Mouse (Mus musculus) myocyte (in vitro differentiated cells): ENCODE results near the gene Dram1. TPM values are rescaled to one million over a fixed set of nuclear protein-coding genes. Genes with fewer than 3 reads are reported as not detected.
A peak's percentile ranks its signal among the peaks of the same experiment; 100 is the strongest.

Experiments used
- H3K27me3 ChIP-seq: one replicate; pipeline ENCODE4 v1.6.1; 2011; ENCODE audit not compliant: control insufficient read depth, insufficient read depth, insufficient read length
- H3K36me3 ChIP-seq: one replicate; pipeline ENCODE4 v1.6.1; 2011; ENCODE audit not compliant: control insufficient read depth, insufficient read depth
- H3K4me2 ChIP-seq: one replicate; pipeline ENCODE4 v1.6.1; 2011; ENCODE audit warnings: low read depth, control low read depth
- H3K4me3 ChIP-seq: one replicate; pipeline ENCODE4 v1.5.1; 2011; ENCODE audit warnings: mild to moderate bottlenecking, control low read depth, moderate library complexity
- H3K79me2 ChIP-seq: one replicate; pipeline ENCODE4 v1.6.1; 2011; ENCODE audit not compliant: control insufficient read depth, insufficient read depth
- H3ac ChIP-seq: one replicate; pipeline ENCODE4 v1.6.1; 2011; ENCODE audit not compliant: control insufficient read depth, insufficient read length
- CEBPB ChIP-seq: IDR thresholded peaks from 2 replicates; pipeline ENCODE4 v1.6.1; 2011; ENCODE audit warnings: mild to moderate bottlenecking, moderate library complexity; ENCODE audit not compliant: poor library complexity, insufficient read depth, severe bottlenecking
- E2F4 ChIP-seq: IDR thresholded peaks from one replicate; pipeline ENCODE4 v1.6.1; 2011; ENCODE audit warnings: mild to moderate bottlenecking, control low read depth, moderate library complexity; ENCODE audit not compliant: insufficient read depth
- MAX ChIP-seq: IDR thresholded peaks from one replicate; pipeline ENCODE4 v1.6.1; 2011; ENCODE audit warnings: low read depth, mild to moderate bottlenecking, control low read depth
- MYOD1 ChIP-seq, 3 experiments: IDR thresholded peaks; one replicate each; pipeline ENCODE4 v1.6.1; 2011; ENCODE audit warnings: control low read depth in 2 of 3, low read depth in 2 of 3, mild to moderate bottlenecking in 2 of 3, moderate library complexity in 1 of 3; ENCODE audit not compliant: insufficient read length in 2 of 3, control insufficient read depth in 1 of 3
- MYOG ChIP-seq, 3 experiments: IDR thresholded peaks; one replicate each; pipeline ENCODE4 v1.6.1; 2011; ENCODE audit warnings: control low read depth in 2 of 3, low read depth in 2 of 3, mild to moderate bottlenecking in 2 of 3; ENCODE audit not compliant: insufficient read length in 2 of 3, control insufficient read depth in 1 of 3, insufficient read depth in 1 of 3
- POLR2A ChIP-seq: IDR thresholded peaks from one replicate; pipeline ENCODE4 v1.6.1; 2011; ENCODE audit warnings: low read depth, mild to moderate bottlenecking, control low read depth, moderate library complexity; ENCODE audit not compliant: insufficient read length
- POLR2AphosphoS2 ChIP-seq: IDR thresholded peaks from one replicate; pipeline ENCODE4 v1.6.1; 2011; ENCODE audit warnings: low read depth, control low read depth; ENCODE audit not compliant: insufficient read length
- REST ChIP-seq: IDR thresholded peaks from one replicate; pipeline ENCODE4 v1.6.1; 2011; ENCODE audit warnings: mild to moderate bottlenecking, control low read depth, moderate library complexity; ENCODE audit not compliant: insufficient read depth, insufficient read length
- SRF ChIP-seq: IDR thresholded peaks from one replicate; pipeline ENCODE4 v1.6.1; 2011; ENCODE audit warnings: low read depth; ENCODE audit not compliant: control insufficient read depth, insufficient read length
- TCF12 ChIP-seq: IDR thresholded peaks from one replicate; pipeline ENCODE4 v1.6.1; 2011; ENCODE audit warnings: mild to moderate bottlenecking, control low read depth; ENCODE audit not compliant: poor library complexity, insufficient read depth, severe bottlenecking
- TCF3 ChIP-seq: IDR thresholded peaks from one replicate; pipeline ENCODE4 v1.6.1; 2011; ENCODE audit warnings: low read depth, control low read depth; ENCODE audit not compliant: insufficient read length
- USF1 ChIP-seq: IDR thresholded peaks from one replicate; pipeline ENCODE4 v1.6.1; 2011; ENCODE audit warnings: low read depth, mild to moderate bottlenecking, control low read depth, moderate library complexity
- polyA plus RNA-seq: library from polyadenylated mRNA; unstranded; fragments of >200 nt; fragmentation: generic; extraction: Trizol; gene quantifications from one replicate; pipeline ENCODE4 v1.2.1, GENCODE M21; 2012; ENCODE audit warnings: missing spikeins

Gene Dram1
- polyA plus RNA-seq, 1 experiment = 1.7 TPM

DNA sequence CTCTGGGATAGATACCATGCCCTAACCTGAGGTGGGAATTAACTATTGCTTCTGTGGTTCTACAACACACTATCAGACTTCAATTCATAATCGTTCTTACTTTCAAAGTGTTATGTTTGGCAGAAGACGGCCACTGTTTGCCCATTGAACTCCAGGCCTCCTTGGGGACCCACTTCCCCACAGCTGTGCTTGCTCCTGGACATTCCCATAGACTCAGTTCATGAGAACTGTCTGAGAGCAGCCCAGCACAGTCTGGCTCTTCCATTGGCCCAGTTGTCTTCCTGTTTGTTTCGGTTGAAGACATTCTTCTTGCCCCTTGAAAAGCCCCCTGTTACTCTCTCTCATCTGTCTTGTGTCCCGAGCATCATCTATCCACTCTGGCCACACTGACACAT lies 50.8 kb downstream of the Dram1 start:
- Histone ChIP-seq H3K27me3 (no peaks in the 10 kb centered on the region), H3K79me2 (no peaks in the 10 kb centered on the region)
- TF ChIP-seq TCF12 = no peak
- TF ChIP-seq REST = no peak
- TF ChIP-seq POLR2A = no peak
- no peak for TF ChIP-seq USF1
- TF ChIP-seq CEBPB = no peak
- no peak for TF ChIP-seq TCF3
- no peak for TF ChIP-seq MAX
- no peak for TF ChIP-seq MYOD1 (IDR thresholded peaks at IDR 0.05; ENCODE audit: control insufficient read depth in 1 of 3, insufficient read length in 2 of 3, low read depth in 2 of 3)
- TF ChIP-seq SRF = no peak
- no peak for TF ChIP-seq MYOG (IDR thresholded peaks at IDR 0.05; ENCODE audit: control insufficient read depth in 1 of 3, insufficient read depth in 1 of 3, insufficient read length in 2 of 3, low read depth in 2 of 3)
- no peak for TF ChIP-seq POLR2AphosphoS2
- no peak for TF ChIP-seq E2F4

GRCm38 (mm10) chr10:88327160-88328055 lies 51.5 kb downstream of the Dram1 start:
- H3K4me2 ChIP-seq = peak overlapping the region; percentile 60
- H3K27me3 ChIP-seq = no peaks in the 10 kb centered on the region
- no peak overlapping the region for H3K4me3 ChIP-seq
- no peaks in the 10 kb centered on the region for H3K36me3 ChIP-seq
- no peak overlapping the region for H3ac ChIP-seq
- TF ChIP-seq MYOD1 (IDR thresholded peaks at IDR 0.05; ENCODE audit: control insufficient read depth in 1 of 3, insufficient read length in 2 of 3, low read depth in 2 of 3) (no peak), TCF3 (no peak), MYOG (IDR thresholded peaks at IDR 0.05; ENCODE audit: control insufficient read depth in 1 of 3, insufficient read depth in 1 of 3, insufficient read length in 2 of 3, low read depth in 2 of 3) (no peak), POLR2A (no peak), REST (no peak), MAX (no peak), TCF12 (no peak), POLR2AphosphoS2 (no peak), SRF (no peak), E2F4 (no peak), USF1 (no peak), CEBPB (no peak)
- H3K79me2 ChIP-seq = no peaks in the 10 kb centered on the region

More for the DNA sequence above, 50.8 kb downstream of the Dram1 start:
- Histone ChIP-seq H3ac (no peak overlapping the region), H3K36me3 (no peaks in the 10 kb centered on the region), H3K4me3 (no peak overlapping the region), H3K4me2 (no peak overlapping the region)

GRCm38 (mm10) chr10:88321739-88322138 lies 57.1 kb downstream of the Dram1 start:
- TF ChIP-seq POLR2AphosphoS2 (no peak), CEBPB (no peak), MYOD1 (IDR thresholded peaks at IDR 0.05; ENCODE audit: control insufficient read depth in 1 of 3, insufficient read length in 2 of 3, low read depth in 2 of 3) (no peak), USF1 (peak; percentile 81), TCF3 (no peak)
- H3K36me3 ChIP-seq = no peaks in the 10 kb centered on the region
- no peak overlapping the region for H3ac ChIP-seq
- no peaks in the 10 kb centered on the region for H3K79me2 ChIP-seq
- no peaks in the 10 kb centered on the region for H3K27me3 ChIP-seq
- peak overlapping the region; percentile 48 for H3K4me2 ChIP-seq
- no peak overlapping the region for H3K4me3 ChIP-seq

DNA sequence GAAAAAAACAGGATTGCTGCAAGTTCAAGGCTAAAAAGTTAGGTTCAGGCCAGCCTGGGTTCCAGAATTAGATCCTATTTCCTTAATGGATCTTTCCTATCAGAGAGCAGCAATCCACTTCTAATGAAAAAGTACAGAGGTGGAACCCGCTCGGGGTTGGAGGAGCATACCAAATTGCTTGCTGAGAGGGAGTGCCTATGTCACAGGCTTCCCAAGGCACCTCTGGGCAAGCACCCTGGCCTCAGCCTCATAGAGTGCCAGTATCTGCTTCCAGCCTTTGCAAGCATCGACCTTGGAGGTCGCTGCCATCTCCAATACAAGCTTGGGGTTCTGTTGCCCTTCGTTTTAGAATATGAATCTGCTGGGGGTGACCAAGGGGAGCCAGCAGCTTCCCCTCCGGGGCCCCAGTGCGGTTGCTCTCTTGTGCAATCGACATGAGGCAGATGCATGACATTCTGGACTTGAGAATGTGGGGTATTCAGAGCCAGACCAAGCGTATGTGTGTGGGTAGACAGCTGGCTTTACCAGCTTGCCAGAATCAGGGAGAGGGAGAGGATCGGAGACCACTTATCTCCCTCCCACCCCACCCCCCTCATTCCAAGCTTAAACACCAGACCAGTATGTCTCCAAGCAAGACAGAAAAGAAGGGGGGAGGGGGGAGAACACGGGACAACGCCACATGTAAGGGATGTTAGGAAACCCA lies 58.0 kb downstream of the Dram1 start:
- Histone ChIP-seq H3K79me2 (no peaks in the 10 kb centered on the region), H3K4me3 (no peak overlapping the region), H3ac (no peak overlapping the region), H3K4me2 (peak overlapping the region; percentile 48), H3K36me3 (no peaks in the 10 kb centered on the region), H3K27me3 (no peaks in the 10 kb centered on the region)
- TF ChIP-seq TCF3 (peak; percentile 83), TCF12 (peak; percentile 29), REST (no peak), CEBPB (peak; percentile 97), USF1 (no peak), MYOG (IDR thresholded peaks at IDR 0.05; ENCODE audit: control insufficient read depth in 1 of 3, insufficient read depth in 1 of 3, insufficient read length in 2 of 3, low read depth in 2 of 3) (peak in 2 of 3 experiments; percentile 32 to 89), MYOD1 (IDR thresholded peaks at IDR 0.05; ENCODE audit: control insufficient read depth in 1 of 3, insufficient read length in 2 of 3, low read depth in 2 of 3) (peak in 2 of 3 experiments; percentile 77 to 80)
